Mouse (Mus musculus): ENCODE results near the gene Nxph1.
A peak's percentile ranks its signal among the peaks of the same experiment; 100 is the strongest.

Nxph1 gene

GRCm38 (mm10) chr6:9124321-9124914, 176.2 kb downstream of the Nxph1 start:
- no peak for DNase-seq (ENCODE audit: low read depth, low spot score)

DNA sequence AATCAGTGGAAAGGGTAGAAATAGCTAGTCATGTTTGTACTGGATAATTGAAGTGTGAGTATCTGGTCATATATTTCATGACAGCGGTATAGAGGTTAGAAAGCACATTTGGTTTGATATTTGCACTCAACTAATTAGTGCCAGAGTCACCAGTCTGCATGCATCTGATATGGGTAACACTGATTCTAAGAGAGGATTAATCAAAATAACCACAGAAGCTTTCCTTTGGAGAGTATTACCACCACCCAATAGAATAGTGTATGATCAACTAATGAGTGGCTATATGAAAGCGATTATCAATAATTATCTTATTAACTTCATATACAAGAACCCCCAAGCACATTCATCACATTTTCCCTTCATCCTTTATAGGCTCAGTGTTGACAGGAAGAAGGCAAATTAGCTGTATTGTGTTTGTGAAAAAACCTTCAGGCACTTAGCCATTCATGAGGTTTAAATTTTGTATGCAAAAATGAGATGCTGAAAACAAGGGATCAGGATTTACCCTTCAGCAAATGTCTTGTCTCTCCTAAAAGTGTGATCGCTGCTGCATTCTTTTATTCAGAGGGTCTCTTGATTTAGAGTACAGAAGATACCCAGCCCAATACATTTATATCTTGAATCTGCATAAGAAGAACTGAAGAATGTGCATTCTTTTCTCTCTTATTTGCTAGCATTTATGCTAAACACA, 185.5 kb downstream of the Nxph1 start:
- no peak for DNase-seq (ENCODE audit: low read depth, low spot score)

DNA sequence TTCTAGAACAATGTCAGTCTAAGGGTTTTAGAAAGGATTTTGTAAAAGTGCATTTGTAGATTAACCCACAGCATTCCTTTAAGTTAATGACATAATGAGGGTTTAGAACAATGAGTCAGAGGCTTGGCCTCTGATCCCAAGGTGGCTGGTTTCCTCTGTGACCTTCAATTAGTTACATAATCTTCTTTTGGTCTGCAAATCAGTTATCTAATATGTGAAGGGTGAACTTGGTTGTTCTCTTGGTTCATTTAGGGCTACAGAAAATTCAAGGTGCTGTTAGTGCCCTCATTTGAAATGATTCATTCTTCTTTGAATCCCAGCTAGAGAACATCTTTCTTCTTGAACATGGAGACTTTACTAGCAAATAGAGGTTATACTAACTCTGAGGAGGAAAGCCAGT, 199.7 kb downstream of the Nxph1 start:
- no peak for DNase-seq (ENCODE audit: low read depth, low spot score)

- DNase-seq (ENCODE audit: low read depth, low spot score): no peak
These were observed 201.6 kb downstream of the Nxph1 start for GRCm38 (mm10) chr6:9149791-9150190.

DNA sequence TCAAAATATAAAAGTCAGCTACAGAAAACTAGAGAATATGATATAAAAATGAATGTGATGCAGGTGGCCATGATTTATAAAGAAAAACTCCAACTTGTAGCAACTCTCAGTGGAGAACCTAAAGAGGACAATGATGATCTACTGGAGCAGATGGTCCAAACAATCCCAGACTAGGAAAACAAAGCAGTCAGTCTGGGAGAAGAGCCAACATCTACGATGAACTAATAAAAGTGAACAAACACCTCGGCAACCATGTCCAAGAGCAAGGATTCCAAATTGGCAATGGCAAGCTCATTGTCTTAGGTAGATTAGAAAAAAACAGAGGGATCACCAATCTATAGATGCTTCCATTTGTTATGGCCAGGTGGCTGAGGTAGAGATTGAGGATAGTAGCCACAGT, 211.0 kb downstream of the Nxph1 start:
- DNase-seq (ENCODE audit: low read depth, low spot score): no peak

- DNase-seq (ENCODE audit: low read depth, low spot score): no peak
These were observed 234.2 kb downstream of the Nxph1 start for GRCm38 (mm10) chr6:9182477-9182876.

GRCm38 (mm10) chr6:9210730-9211129, 262.5 kb downstream of the Nxph1 start:
- no peak for DNase-seq (ENCODE audit: low read depth, low spot score)

DNA sequence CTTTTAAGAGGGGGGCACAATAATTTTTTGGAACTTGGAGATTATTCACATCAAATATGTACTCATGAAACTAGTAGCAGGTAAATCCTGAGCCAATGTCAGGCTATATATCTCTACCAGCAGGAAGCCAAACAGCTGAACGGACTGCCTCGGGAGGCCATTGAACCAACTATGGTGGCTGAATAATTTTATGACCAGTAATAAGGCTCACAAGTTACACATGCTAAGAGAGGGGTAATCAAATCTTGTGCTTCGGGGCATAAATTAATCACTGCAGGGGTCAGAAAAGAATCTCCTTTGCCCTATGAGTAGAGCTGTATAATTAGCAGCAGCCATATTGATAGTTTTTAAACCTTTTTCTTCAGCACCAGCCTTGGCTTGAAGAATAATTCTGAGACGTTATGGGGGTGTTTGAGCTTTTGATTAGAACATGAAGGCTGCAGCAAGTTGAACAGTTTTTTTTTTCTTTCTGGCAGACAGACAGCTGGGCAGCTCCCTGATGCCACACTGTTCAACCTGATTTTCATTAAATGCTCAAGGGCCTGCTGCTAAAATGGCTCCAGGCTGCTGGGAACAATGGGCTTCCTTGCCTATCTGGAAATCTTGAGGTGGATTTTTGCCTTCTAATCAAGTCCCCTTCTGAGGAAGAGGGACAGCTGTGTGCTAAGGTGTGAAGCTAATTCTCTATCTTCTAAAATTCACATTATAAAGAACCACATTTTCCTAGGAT, 272.7 kb downstream of the Nxph1 start:
- no peak for DNase-seq (ENCODE audit: low read depth, low spot score)

DNA sequence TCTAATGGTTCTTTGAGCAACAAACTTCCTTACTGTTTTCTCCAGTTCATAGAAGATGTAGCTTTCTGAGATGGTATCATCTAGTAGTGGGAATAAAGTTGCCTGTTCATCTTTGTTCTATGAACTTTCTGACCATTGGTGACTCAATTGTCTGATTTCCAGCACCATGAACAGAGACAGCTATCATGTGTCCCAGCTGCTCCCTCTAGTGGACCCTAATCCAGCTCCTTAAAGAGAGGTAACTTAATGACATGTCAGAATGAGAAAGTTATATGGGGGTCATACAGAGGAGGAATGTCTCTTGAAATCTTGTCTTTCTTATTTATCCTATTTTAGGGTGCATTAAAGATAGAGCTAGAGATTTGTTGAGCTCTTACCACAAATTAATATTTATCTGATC, 286.6 kb downstream of the Nxph1 start:
- DNase-seq (ENCODE audit: low read depth, low spot score): peak; percentile 44

GRCm38 (mm10) chr6:9267998-9268397, 319.8 kb downstream of the Nxph1 start:
- DNase-seq (ENCODE audit: low read depth, low spot score): no peak
